Mouse (Mus musculus): ENCODE measurements around the gene Lrig1. TPM values are rescaled to one million over a fixed set of nuclear protein-coding genes. Genes with fewer than 3 reads are reported as not detected.

The Lrig1 gene
- total RNA-seq, 2 experiments from 2014 or later: 27.2 to 27.7 TPM

Small RNA genes within 50 kb of the gene (microRNA-seq; reads per million reads assigned to microRNA genes)
- gene Mir7041: not detected

Other genes with a start within 250 kb of the Lrig1 start
- 10 to 100 TPM; 16.9 to 18.4 TPM for gene Slc25a26, start 199.8 kb downstream of the Lrig1 start, total RNA-seq (2021)